Mouse (Mus musculus): ENCODE data around the gene Gm10490. TPM values are rescaled to one million over a fixed set of nuclear protein-coding genes. Genes with fewer than 3 reads are reported as not detected.
"Not testable (repeated sequence)": the region's sequence is repeated elsewhere in the genome, so short reads cannot be mapped to it uniquely, and the experiment has no call there.

Gm10490 gene
- polyA plus RNA-seq (2012; rRNA removed): not detected in 2 replicates

GRCm38 (mm10) chrX:7909242-7909641 is at the start of gene Gm10490:
TSS of gene Gm10490 (plus strand) at chrX:7909542.
- H3K4me3 ChIP-seq (ENCODE audit: insufficient read depth, low read length): not testable (repeated sequence)

GRCm38 (mm10) chrX:7863181-7863580 is 46.2 kb upstream of the Gm10490 start:
- no peak for TF ChIP-seq POLR2A (IDR thresholded peaks at IDR 0.05; ENCODE audit: extremely low read depth, insufficient read depth, low read length)
- no peak for TF ChIP-seq CTCF (IDR thresholded peaks at IDR 0.05; ENCODE audit: extremely low read depth, insufficient read depth, low read length)
- Histone ChIP-seq H3K4me1 (ENCODE audit: control insufficient read depth, insufficient read depth, low read length) (no peaks in the 10 kb centered on the region), H3K27ac (ENCODE audit: insufficient read depth, low read length) (no peak overlapping the region), H3K4me3 (ENCODE audit: insufficient read depth, low read length) (no peak overlapping the region)

More at GRCm38 (mm10) chrX:7909242-7909641, at the start of gene Gm10490:
- H3K27ac ChIP-seq (ENCODE audit: insufficient read depth, low read length); H3K4me1 ChIP-seq (ENCODE audit: control insufficient read depth, insufficient read depth, low read length): not testable (repeated sequence)

GRCm38 (mm10) chrX:7864551-7864950 is 44.8 kb upstream of the Gm10490 start:
- Histone ChIP-seq H3K27ac (ENCODE audit: insufficient read depth, low read length) (no peak overlapping the region), H3K4me1 (ENCODE audit: control insufficient read depth, insufficient read depth, low read length) (no peaks in the 10 kb centered on the region), H3K4me3 (ENCODE audit: insufficient read depth, low read length) (no peak overlapping the region)
- TF ChIP-seq CTCF (IDR thresholded peaks at IDR 0.05; ENCODE audit: extremely low read depth, insufficient read depth, low read length) (no peak), POLR2A (IDR thresholded peaks at IDR 0.05; ENCODE audit: extremely low read depth, insufficient read depth, low read length) (no peak)

GRCm38 (mm10) chrX:7865343-7865742 is 44.0 kb upstream of the Gm10490 start:
- Histone ChIP-seq H3K4me3 (ENCODE audit: insufficient read depth, low read length) (no peak overlapping the region), H3K27ac (ENCODE audit: insufficient read depth, low read length) (no peak overlapping the region), H3K4me1 (ENCODE audit: control insufficient read depth, insufficient read depth, low read length) (no peaks in the 10 kb centered on the region)
- no peak for TF ChIP-seq POLR2A (IDR thresholded peaks at IDR 0.05; ENCODE audit: extremely low read depth, insufficient read depth, low read length)
- TF ChIP-seq CTCF (IDR thresholded peaks at IDR 0.05; ENCODE audit: extremely low read depth, insufficient read depth, low read length): no peak

- Histone ChIP-seq H3K4me1 (ENCODE audit: control insufficient read depth, insufficient read depth, low read length) (no peaks in the 10 kb centered on the region), H3K4me3 (ENCODE audit: insufficient read depth, low read length) (no peak overlapping the region), H3K27ac (ENCODE audit: insufficient read depth, low read length) (no peak overlapping the region)
- TF ChIP-seq POLR2A (IDR thresholded peaks at IDR 0.05; ENCODE audit: extremely low read depth, insufficient read depth, low read length) (no peak), CTCF (IDR thresholded peaks at IDR 0.05; ENCODE audit: extremely low read depth, insufficient read depth, low read length) (no peak)
Measured at GRCm38 (mm10) chrX:7865786-7866185, 43.6 kb upstream of the Gm10490 start.

- TF ChIP-seq CTCF (IDR thresholded peaks at IDR 0.05; ENCODE audit: extremely low read depth, insufficient read depth, low read length) (no peak), POLR2A (IDR thresholded peaks at IDR 0.05; ENCODE audit: extremely low read depth, insufficient read depth, low read length) (no peak)
- H3K4me3 ChIP-seq (ENCODE audit: insufficient read depth, low read length): no peak overlapping the region
- H3K27ac ChIP-seq (ENCODE audit: insufficient read depth, low read length): no peak overlapping the region
- H3K4me1 ChIP-seq (ENCODE audit: control insufficient read depth, insufficient read depth, low read length): no peaks in the 10 kb centered on the region
Measured at GRCm38 (mm10) chrX:7867141-7867540, 42.2 kb upstream of the Gm10490 start.

- no peak overlapping the region for H3K27ac ChIP-seq (ENCODE audit: insufficient read depth, low read length)
- no peak overlapping the region for H3K4me3 ChIP-seq (ENCODE audit: insufficient read depth, low read length)
- TF ChIP-seq POLR2A (IDR thresholded peaks at IDR 0.05; ENCODE audit: extremely low read depth, insufficient read depth, low read length): no peak
- TF ChIP-seq CTCF (IDR thresholded peaks at IDR 0.05; ENCODE audit: extremely low read depth, insufficient read depth, low read length): no peak
- H3K4me1 ChIP-seq (ENCODE audit: control insufficient read depth, insufficient read depth, low read length): no peaks in the 10 kb centered on the region
Measured at GRCm38 (mm10) chrX:7868506-7868905, 40.8 kb upstream of the Gm10490 start.

- TF ChIP-seq CTCF (IDR thresholded peaks at IDR 0.05; ENCODE audit: extremely low read depth, insufficient read depth, low read length): no peak
- no peak for TF ChIP-seq POLR2A (IDR thresholded peaks at IDR 0.05; ENCODE audit: extremely low read depth, insufficient read depth, low read length)
- Histone ChIP-seq H3K4me1 (ENCODE audit: control insufficient read depth, insufficient read depth, low read length) (no peaks in the 10 kb centered on the region), H3K27ac (ENCODE audit: insufficient read depth, low read length) (no peak overlapping the region), H3K4me3 (ENCODE audit: insufficient read depth, low read length) (no peak overlapping the region)
Measured at GRCm38 (mm10) chrX:7869826-7870225, 39.5 kb upstream of the Gm10490 start.

- H3K4me3 ChIP-seq (ENCODE audit: insufficient read depth, low read length): peak within 1 kb of the TSS; percentile 96
- TF ChIP-seq CTCF (IDR thresholded peaks at IDR 0.05; ENCODE audit: extremely low read depth, insufficient read depth, low read length) (no peak), POLR2A (IDR thresholded peaks at IDR 0.05; ENCODE audit: extremely low read depth, insufficient read depth, low read length) (peak; percentile 42; the same call in 1 of the 2 replicates)
- H3K4me1 ChIP-seq (ENCODE audit: control insufficient read depth, insufficient read depth, low read length): no peaks in the 10 kb centered on the region
- peak within 1 kb of the TSS; percentile 82 for H3K27ac ChIP-seq (ENCODE audit: insufficient read depth, low read length)
Measured at GRCm38 (mm10) chrX:7878007-7878419, 31.3 kb upstream of the Gm10490 start, which contains the start of gene Pim2. TSS of gene Pim2 (plus strand) at chrX:7878262.

- H3K27ac ChIP-seq (ENCODE audit: insufficient read depth, low read length): peak overlapping the region; percentile 82
Measured at GRCm38 (mm10) chrX:7878495-7878894, 30.8 kb upstream of the Gm10490 start.

More at GRCm38 (mm10) chrX:7878495-7878894, 30.8 kb upstream of the Gm10490 start:
- TF ChIP-seq CTCF (IDR thresholded peaks at IDR 0.05; ENCODE audit: extremely low read depth, insufficient read depth, low read length) (no peak), POLR2A (IDR thresholded peaks at IDR 0.05; ENCODE audit: extremely low read depth, insufficient read depth, low read length) (no peak)
- no peaks in the 10 kb centered on the region for H3K4me1 ChIP-seq (ENCODE audit: control insufficient read depth, insufficient read depth, low read length)
- H3K4me3 ChIP-seq (ENCODE audit: insufficient read depth, low read length): peak overlapping the region; percentile 96
